Mouse (Mus musculus) embryonic facial prominence, embryonic 14.5 days (tissue): Measurements from ENCODE around the gene Osbpl8. TPM values are rescaled to one million over a fixed set of nuclear protein-coding genes. Genes with fewer than 3 reads are reported as not detected.
A peak's percentile ranks its signal among the peaks of the same experiment; 100 is the strongest.

Experiments used
- ATAC-seq: fragments of 200-750 bp; cut with Nextera tagmentation; 2 replicates; pipeline ENCODE4 v1.8.0; 2017; ENCODE audit warnings: low read depth, moderate number of reproducible peaks, moderate TSS enrichment
- DNase-seq: peaks from one replicate; pipeline ENCODE4 v3.0.0-alpha.2; 2015; ENCODE audit warnings: low spot score
- H3K27ac ChIP-seq: fragments of 300-500 bp; sonication (generic); replicated peaks from 2 replicates; pipeline ENCODE4 v1.5.1; 2014; ENCODE audit warnings: low read depth, mild to moderate bottlenecking, low read length, moderate library complexity
- H3K27me3 ChIP-seq: fragments of 300-500 bp; sonication (generic); replicated peaks from 2 replicates; pipeline ENCODE4 v1.6.1; 2014; ENCODE audit warnings: low read length; ENCODE audit not compliant: control insufficient read depth, insufficient read depth
- H3K36me3 ChIP-seq: fragments of 300-500 bp; sonication (generic); 2 replicates; pipeline ENCODE4 v1.6.1; 2014; ENCODE audit warnings: low read length, mixed read lengths; ENCODE audit not compliant: control insufficient read depth, insufficient read depth
- H3K4me1 ChIP-seq: fragments of 300-500 bp; sonication (generic); 2 replicates; pipeline ENCODE4 v1.6.1; 2014; ENCODE audit warnings: antibody characterized with exemption, low read length; ENCODE audit not compliant: control insufficient read depth, insufficient read depth
- H3K4me2 ChIP-seq: fragments of 300-500 bp; sonication (generic); 2 replicates; pipeline ENCODE4 v1.6.1; 2014; ENCODE audit warnings: low read depth, mild to moderate bottlenecking, low read length, moderate library complexity, mixed read lengths
- H3K4me3 ChIP-seq: fragments of 300-500 bp; sonication (generic); 2 replicates; pipeline ENCODE4 v1.5.1; 2014; ENCODE audit warnings: low read depth, mild to moderate bottlenecking, low read length
- H3K9ac ChIP-seq: fragments of 300-500 bp; sonication (generic); 2 replicates; pipeline ENCODE4 v1.6.1; 2014; ENCODE audit warnings: low read depth, mild to moderate bottlenecking, low read length, moderate library complexity, mixed read lengths
- H3K9me3 ChIP-seq: fragments of 300-500 bp; sonication (generic); 2 replicates; pipeline ENCODE4 v1.6.1; 2016; ENCODE audit warnings: low read length; ENCODE audit not compliant: control insufficient read depth
- whole genome bisulfite sequencing: fragments of 180-500 bp; shearing (Covaris S2); extraction: QIAGEN DNeasy Blood & Tissue Kit; methylation state at CpG from one replicate; pipeline ENCODE4 v1.1.7; 2014; 5-methylcytosine and 5-hydroxymethylcytosine counted together
- polyA plus RNA-seq: library from polyadenylated mRNA; unstranded; fragments of >200 nt; fragmentation: Nextera tagmentation; extraction: Ambion mirVana; gene quantifications from 2 replicates; pipeline ENCODE4 v1.2.1, GENCODE M21; 2014

The Osbpl8 gene
- polyA plus RNA-seq = 9.5 and 10.0 TPM in 2 replicates

GRCm38 (mm10) chr10:111164304-111165218 is at the start of gene Osbpl8:
Gene Osbpl8, plus strand, starts transcription at chr10:111164752.
- peak within 1 kb of the TSS; percentile 70 for H3K4me2 ChIP-seq
- ATAC-seq = peak; percentile 94
- H3K36me3 ChIP-seq = no peaks in the 10 kb centered on the region
- peak within 1 kb of the TSS; percentile 94 for H3K27ac ChIP-seq
- H3K4me1 ChIP-seq = peaks cover 8% of the 10 kb centered on the region; the same call in 1 of the 2 replicates
- H3K9me3 ChIP-seq = no peaks in the 10 kb centered on the region
- DNase-seq = peak; percentile 96
- peak within 1 kb of the TSS; percentile 97 for H3K9ac ChIP-seq
- no peaks in the 10 kb centered on the region for H3K27me3 ChIP-seq
- 0% methylated on average over 12 of the region's 84 CpGs for WGBS
- H3K4me3 ChIP-seq = peak within 1 kb of the TSS; percentile 97

- ATAC-seq (no peak), DNase-seq (no peak)
- Histone ChIP-seq H3K4me2 (no peak overlapping the region), H3K9ac (no peak overlapping the region), H3K36me3 (no peaks in the 10 kb centered on the region), H3K27me3 (no peaks in the 10 kb centered on the region), H3K27ac (no peak overlapping the region), H3K9me3 (no peaks in the 10 kb centered on the region), H3K4me1 (no peaks in the 10 kb centered on the region), H3K4me3 (no peak overlapping the region)
- WGBS = 76% methylated on average over 7 of the region's 7 CpGs
These were observed 47.2 kb upstream of the Osbpl8 start for GRCm38 (mm10) chr10:111117198-111117845.

- no peak for DNase-seq
- Histone ChIP-seq H3K9ac (no peak overlapping the region), H3K27me3 (no peaks in the 10 kb centered on the region), H3K4me1 (no peaks in the 10 kb centered on the region), H3K27ac (no peak overlapping the region), H3K4me2 (no peak overlapping the region), H3K9me3 (no peaks in the 10 kb centered on the region), H3K4me3 (no peak overlapping the region), H3K36me3 (no peaks in the 10 kb centered on the region)
- no peak for ATAC-seq
- WGBS = 75% methylated on average over 9 of the region's 9 CpGs
These were observed 46.3 kb upstream of the Osbpl8 start for GRCm38 (mm10) chr10:111118292-111118691.

- Histone ChIP-seq H3K4me2 (no peak overlapping the region), H3K36me3 (no peaks in the 10 kb centered on the region), H3K27me3 (no peaks in the 10 kb centered on the region), H3K4me1 (no peaks in the 10 kb centered on the region), H3K4me3 (no peak overlapping the region), H3K27ac (no peak overlapping the region), H3K9me3 (no peaks in the 10 kb centered on the region), H3K9ac (no peak overlapping the region)
- ATAC-seq (no peak), DNase-seq (no peak)
- 49% methylated on average over 3 of the region's 3 CpGs for whole genome bisulfite sequencing
These were observed 45.4 kb upstream of the Osbpl8 start for GRCm38 (mm10) chr10:111118991-111119650.

- Histone ChIP-seq H3K27ac (no peak overlapping the region), H3K4me3 (no peak overlapping the region), H3K4me2 (no peak overlapping the region), H3K9me3 (no peaks in the 10 kb centered on the region), H3K4me1 (no peaks in the 10 kb centered on the region), H3K36me3 (no peaks in the 10 kb centered on the region), H3K27me3 (no peaks in the 10 kb centered on the region), H3K9ac (no peak overlapping the region)
- no peak for DNase-seq
- ATAC-seq = no peak
These were observed 44.8 kb upstream of the Osbpl8 start for GRCm38 (mm10) chr10:111119756-111120155.

- WGBS = 71% methylated on average over 10 of the region's 10 CpGs
- no peaks in the 10 kb centered on the region for H3K4me1 ChIP-seq
- no peaks in the 10 kb centered on the region for H3K36me3 ChIP-seq
- ATAC-seq = no peak
- no peaks in the 10 kb centered on the region for H3K9me3 ChIP-seq
- no peaks in the 10 kb centered on the region for H3K27me3 ChIP-seq
- H3K9ac ChIP-seq = no peak overlapping the region
- no peak overlapping the region for H3K27ac ChIP-seq
- H3K4me2 ChIP-seq = no peak overlapping the region
- no peak for DNase-seq
- H3K4me3 ChIP-seq = no peak overlapping the region
These were observed 41.6 kb upstream of the Osbpl8 start for GRCm38 (mm10) chr10:111122864-111123398.

- no peak overlapping the region for H3K4me2 ChIP-seq
- no peak for DNase-seq
- H3K27me3 ChIP-seq = no peaks in the 10 kb centered on the region
- H3K36me3 ChIP-seq = no peaks in the 10 kb centered on the region
- H3K4me1 ChIP-seq = no peaks in the 10 kb centered on the region
- no peak overlapping the region for H3K27ac ChIP-seq
- H3K9me3 ChIP-seq = no peaks in the 10 kb centered on the region
- no peak overlapping the region for H3K9ac ChIP-seq
- whole genome bisulfite sequencing = 92% methylated on average over 7 of the region's 7 CpGs
- H3K4me3 ChIP-seq = no peak overlapping the region
- ATAC-seq = no peak
These were observed 40.4 kb upstream of the Osbpl8 start for GRCm38 (mm10) chr10:111124175-111124574.

- Histone ChIP-seq H3K9me3 (no peaks in the 10 kb centered on the region), H3K36me3 (no peaks in the 10 kb centered on the region), H3K9ac (no peak overlapping the region), H3K4me3 (no peak overlapping the region), H3K4me1 (no peaks in the 10 kb centered on the region), H3K27me3 (no peaks in the 10 kb centered on the region), H3K4me2 (no peak overlapping the region), H3K27ac (no peak overlapping the region)
- ATAC-seq = no peak
- 74% methylated on average over 1 of the region's 1 CpGs for WGBS
- DNase-seq = no peak
These were observed 39.7 kb upstream of the Osbpl8 start for GRCm38 (mm10) chr10:111124767-111125315.
